Mouse (Mus musculus): ENCODE measurements around the gene Ppm1h. TPM values are rescaled to one million over a fixed set of nuclear protein-coding genes. Genes with fewer than 3 reads are reported as not detected.

Gene Ppm1h
- polyA plus RNA-seq, 1 experiment from 2014 or later, result 11.8 TPM

GRCm38 (mm10) chr10:122681085-122681408 is 2.5 kb downstream of the Ppm1h start:
- H3K4me2 ChIP-seq (replicated peaks), result peak overlapping the region; percentile 95
- H3K9me3 ChIP-seq (replicated peaks), result no peaks in the 10 kb centered on the region
- H3K4me1 ChIP-seq, result peaks cover 18% of the 10 kb centered on the region
- 20% methylated on average over 4 of the region's 4 CpGs for WGBS
- H3K27me3 ChIP-seq, result peaks cover 6% of the 10 kb centered on the region; the same call in 1 of the 2 replicates
- ATAC-seq (ENCODE audit: low FRiP score), result no peak
- no peak overlapping the region for H3K4me3 ChIP-seq
- H3K9ac ChIP-seq, result no peak overlapping the region
- H3K27ac ChIP-seq, result no peak overlapping the region
- H3K36me3 ChIP-seq, result no peaks in the 10 kb centered on the region

DNA sequence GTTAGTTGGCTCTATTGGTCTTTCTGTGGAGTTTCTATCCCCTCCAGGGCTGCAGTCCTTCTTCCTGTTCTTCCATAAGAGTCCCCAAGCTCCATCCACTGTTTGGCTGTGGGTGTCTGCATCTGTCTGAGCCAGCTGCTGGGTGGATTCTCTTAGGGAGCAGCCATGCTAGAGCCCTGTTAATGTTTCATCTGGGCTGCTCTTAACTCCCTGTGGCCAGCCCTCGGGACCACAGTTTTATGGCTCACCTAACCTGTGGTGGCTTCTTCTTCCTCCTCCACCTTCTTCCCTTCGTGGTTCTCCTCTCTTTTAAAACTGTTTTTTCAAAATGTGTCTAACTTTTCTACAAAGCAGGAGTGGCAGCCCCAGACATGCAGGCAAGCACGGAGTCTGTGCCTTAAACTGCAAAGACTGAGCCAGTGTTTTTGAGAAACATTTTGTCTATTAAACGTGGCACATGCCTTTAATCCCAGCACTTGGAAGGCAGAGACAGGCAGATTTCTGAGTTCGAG is 5.3 kb downstream of the Ppm1h start:
- H3K4me3 ChIP-seq, result no peak overlapping the region
- H3K36me3 ChIP-seq, result no peaks in the 10 kb centered on the region
- H3K4me2 ChIP-seq (replicated peaks), result no peak overlapping the region
- peaks cover 3% of the 10 kb centered on the region; the same call in 1 of the 2 replicates for H3K27me3 ChIP-seq
- WGBS, result 81% methylated on average over 5 of the region's 5 CpGs
- H3K9me3 ChIP-seq (replicated peaks), result no peaks in the 10 kb centered on the region
- peaks cover 18% of the 10 kb centered on the region for H3K4me1 ChIP-seq
- no peak for ATAC-seq (ENCODE audit: low FRiP score)
- H3K9ac ChIP-seq, result no peak overlapping the region
- no peak overlapping the region for H3K27ac ChIP-seq

DNA sequence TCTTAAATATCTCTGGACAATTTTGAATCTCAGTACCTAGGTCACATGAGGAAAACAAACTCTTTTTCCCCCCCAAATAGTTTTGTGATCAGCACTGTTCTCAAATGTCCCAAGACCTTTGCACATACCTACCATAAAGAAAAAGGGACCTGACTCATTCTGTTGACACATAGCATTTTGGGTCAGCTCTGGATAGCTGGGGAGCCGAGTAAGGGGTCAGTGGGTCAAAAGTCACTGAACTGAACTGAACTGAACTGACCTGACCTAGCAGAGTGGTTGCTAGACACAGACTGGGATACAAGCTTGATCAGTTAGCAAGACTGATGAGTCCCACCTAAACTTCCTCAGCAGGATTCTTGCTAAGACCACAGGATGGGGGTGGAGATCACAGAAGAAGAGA is 6.7 kb downstream of the Ppm1h start:
- no peak for ATAC-seq (ENCODE audit: low FRiP score)
- H3K9ac ChIP-seq, result no peak overlapping the region
- no peaks in the 10 kb centered on the region for H3K36me3 ChIP-seq
- peaks cover 3% of the 10 kb centered on the region; the same call in 1 of the 2 replicates for H3K27me3 ChIP-seq
- WGBS, result 39% methylated on average over 1 of the region's 1 CpGs
- no peak overlapping the region for H3K4me2 ChIP-seq (replicated peaks)
- H3K4me1 ChIP-seq, result peaks cover 11% of the 10 kb centered on the region
- H3K4me3 ChIP-seq, result no peak overlapping the region
- H3K27ac ChIP-seq, result no peak overlapping the region
- no peaks in the 10 kb centered on the region for H3K9me3 ChIP-seq (replicated peaks)

- no peak for ATAC-seq (ENCODE audit: low FRiP score)
- Histone ChIP-seq H3K4me2 (replicated peaks) (no peak overlapping the region), H3K4me1 (peaks cover 6% of the 10 kb centered on the region), H3K36me3 (no peaks in the 10 kb centered on the region), H3K9ac (no peak overlapping the region), H3K27me3 (peaks cover 3% of the 10 kb centered on the region; the same call in 1 of the 2 replicates), H3K4me3 (no peak overlapping the region), H3K9me3 (replicated peaks) (no peaks in the 10 kb centered on the region), H3K27ac (no peak overlapping the region)
- WGBS, result 88% methylated on average over 19 of the region's 19 CpGs
These were observed 7.4 kb downstream of the Ppm1h start for GRCm38 (mm10) chr10:122685836-122686531.

GRCm38 (mm10) chr10:122690698-122691097 is 12.1 kb downstream of the Ppm1h start:
- Histone ChIP-seq H3K27ac (no peak overlapping the region), H3K27me3 (no peaks in the 10 kb centered on the region), H3K9me3 (replicated peaks) (no peaks in the 10 kb centered on the region), H3K4me2 (replicated peaks) (no peak overlapping the region), H3K36me3 (no peaks in the 10 kb centered on the region), H3K4me3 (no peak overlapping the region), H3K9ac (no peak overlapping the region), H3K4me1 (peaks cover 9% of the 10 kb centered on the region; the same call in 1 of the 2 replicates)
- WGBS, result 77% methylated on average over 6 of the region's 6 CpGs
- no peak for ATAC-seq (ENCODE audit: low FRiP score)

DNA sequence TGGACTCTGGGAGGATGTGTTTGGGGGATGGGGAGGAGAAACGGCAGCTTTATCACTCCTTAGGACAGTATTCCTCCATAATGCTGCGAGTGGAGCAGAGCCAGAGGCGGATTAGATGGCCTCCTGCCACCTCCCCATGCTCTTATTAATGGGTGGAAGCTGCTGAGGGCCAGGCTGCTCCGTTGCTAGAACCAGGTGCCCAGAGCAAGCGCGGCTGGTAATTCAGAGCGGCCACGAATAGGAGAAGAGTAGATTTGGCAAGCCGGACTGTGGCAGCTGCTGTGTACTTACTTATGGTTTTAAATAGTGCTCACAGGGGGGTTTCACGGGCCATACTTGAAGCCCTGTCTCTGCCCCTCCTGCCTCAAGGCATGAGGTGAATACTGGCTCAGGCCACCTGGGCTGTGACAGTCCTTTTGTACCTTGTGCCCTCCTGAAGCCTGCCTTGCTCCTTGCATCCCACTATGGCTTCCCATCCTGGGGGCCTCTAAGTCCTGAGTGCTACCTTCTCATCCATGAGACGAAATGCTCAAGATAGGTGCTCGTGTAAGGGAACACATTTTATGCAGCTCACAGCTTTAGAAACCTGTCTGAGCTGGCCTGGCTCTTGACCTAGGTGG is 14.7 kb downstream of the Ppm1h start:
- 74% methylated on average over 12 of the region's 12 CpGs for WGBS
- no peak overlapping the region for H3K27ac ChIP-seq

DNA sequence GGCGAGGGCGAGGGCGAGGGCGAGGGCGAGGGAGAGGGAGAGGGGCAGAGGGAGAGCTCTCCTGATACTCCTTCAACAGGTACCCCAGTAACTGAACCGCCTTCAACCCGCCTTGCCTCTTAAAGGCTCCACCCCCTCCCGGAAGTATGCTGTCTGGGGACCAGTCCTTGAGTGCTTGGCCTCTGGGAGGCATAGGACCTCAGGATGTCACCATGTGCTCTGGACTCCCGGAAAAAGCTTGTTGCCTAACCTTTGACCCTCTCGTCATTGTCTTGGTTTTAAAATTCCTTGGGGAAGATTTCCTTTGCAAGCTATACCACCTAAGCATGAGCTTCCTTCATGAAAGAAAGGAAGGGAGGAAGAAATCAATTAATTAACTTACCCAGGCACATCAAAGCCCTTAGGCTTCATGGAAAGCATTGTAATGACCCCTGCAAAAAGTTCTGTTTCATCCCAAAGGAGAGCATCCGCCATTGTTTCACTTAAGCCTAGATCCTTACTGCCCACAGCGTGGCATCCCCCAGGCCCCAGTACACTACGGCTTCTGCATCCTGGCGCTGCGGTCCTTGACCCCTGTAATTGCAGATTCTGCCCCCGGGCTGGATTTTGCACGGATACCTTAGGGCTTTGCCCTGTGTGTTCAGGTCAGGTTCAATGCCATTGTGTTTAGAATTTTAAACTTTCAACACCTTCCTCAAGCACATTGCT is 15.5 kb downstream of the Ppm1h start:
- H3K4me2 ChIP-seq (replicated peaks), result no peak overlapping the region
- H3K36me3 ChIP-seq, result no peaks in the 10 kb centered on the region
- 57% methylated on average over 12 of the region's 17 CpGs for WGBS
- H3K9ac ChIP-seq, result no peak overlapping the region
- no peak for ATAC-seq (ENCODE audit: low FRiP score)
- peaks cover 9% of the 10 kb centered on the region; the same call in 1 of the 2 replicates for H3K4me1 ChIP-seq
- H3K9me3 ChIP-seq (replicated peaks), result no peaks in the 10 kb centered on the region
- no peaks in the 10 kb centered on the region for H3K27me3 ChIP-seq
- no peak overlapping the region for H3K4me3 ChIP-seq
- H3K27ac ChIP-seq, result peak overlapping the region; percentile 23; the same call in 1 of the 2 replicates

More for the DNA sequence above, 14.7 kb downstream of the Ppm1h start:
- Histone ChIP-seq H3K27me3 (no peaks in the 10 kb centered on the region), H3K4me2 (replicated peaks) (no peak overlapping the region), H3K36me3 (no peaks in the 10 kb centered on the region), H3K9me3 (replicated peaks) (no peaks in the 10 kb centered on the region), H3K9ac (no peak overlapping the region), H3K4me1 (peaks cover 9% of the 10 kb centered on the region; the same call in 1 of the 2 replicates), H3K4me3 (no peak overlapping the region)
- peak; percentile 48; the same call in 1 of the 2 replicates for ATAC-seq (ENCODE audit: low FRiP score)

DNA sequence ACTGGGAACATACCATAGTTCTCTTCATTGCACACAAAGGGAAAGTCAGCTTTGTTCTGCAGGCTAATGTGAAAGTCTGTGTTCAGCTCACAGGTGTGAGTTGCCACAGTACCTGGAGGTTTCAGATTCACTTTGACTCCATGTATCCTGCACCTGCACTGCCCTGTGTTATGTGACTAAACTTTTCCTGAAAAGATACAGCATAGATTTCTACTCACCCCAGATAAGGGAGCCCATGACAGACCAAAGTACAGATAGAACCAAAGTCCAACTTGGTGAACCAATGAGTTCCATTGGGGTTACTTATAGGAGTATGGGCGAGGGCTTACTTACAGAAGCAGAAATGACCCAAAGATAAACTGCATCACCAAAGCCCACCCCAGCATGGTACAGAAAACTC is 17.8 kb downstream of the Ppm1h start:
- Histone ChIP-seq H3K27ac (no peak overlapping the region), H3K9ac (no peak overlapping the region), H3K4me1 (peaks cover 9% of the 10 kb centered on the region; the same call in 1 of the 2 replicates), H3K4me2 (replicated peaks) (no peak overlapping the region), H3K9me3 (replicated peaks) (no peaks in the 10 kb centered on the region), H3K36me3 (no peaks in the 10 kb centered on the region), H3K4me3 (no peak overlapping the region), H3K27me3 (no peaks in the 10 kb centered on the region)
- WGBS, result 93% methylated on average over 1 of the region's 1 CpGs
- ATAC-seq (ENCODE audit: low FRiP score), result no peak

- Histone ChIP-seq H3K9ac (no peak overlapping the region), H3K27me3 (no peaks in the 10 kb centered on the region), H3K9me3 (replicated peaks) (no peaks in the 10 kb centered on the region), H3K36me3 (no peaks in the 10 kb centered on the region), H3K4me2 (replicated peaks) (no peak overlapping the region), H3K4me3 (no peak overlapping the region), H3K27ac (no peak overlapping the region), H3K4me1 (peaks cover 5% of the 10 kb centered on the region; the same call in 1 of the 2 replicates)
- ATAC-seq (ENCODE audit: low FRiP score), result no peak
- WGBS, result 90% methylated on average over 5 of the region's 5 CpGs
These were observed 19.8 kb downstream of the Ppm1h start for GRCm38 (mm10) chr10:122698347-122698746.

- no peak for ATAC-seq (ENCODE audit: low FRiP score)
- Histone ChIP-seq H3K4me2 (replicated peaks) (no peak overlapping the region), H3K27me3 (no peaks in the 10 kb centered on the region), H3K9me3 (replicated peaks) (no peaks in the 10 kb centered on the region), H3K4me1 (no peaks in the 10 kb centered on the region; the same call in 1 of the 2 replicates), H3K36me3 (no peaks in the 10 kb centered on the region), H3K27ac (no peak overlapping the region), H3K4me3 (no peak overlapping the region), H3K9ac (no peak overlapping the region)
- WGBS, result 90% methylated on average over 5 of the region's 5 CpGs
These were observed 26.3 kb downstream of the Ppm1h start for GRCm38 (mm10) chr10:122704901-122705300.

- no peak overlapping the region for H3K27ac ChIP-seq
- peaks cover 3% of the 10 kb centered on the region; the same call in 1 of the 2 replicates for H3K4me1 ChIP-seq
- no peak overlapping the region for H3K9ac ChIP-seq
- WGBS, result 84% methylated on average over 6 of the region's 6 CpGs
- H3K9me3 ChIP-seq (replicated peaks), result no peaks in the 10 kb centered on the region
- H3K4me3 ChIP-seq, result no peak overlapping the region
- H3K36me3 ChIP-seq, result no peaks in the 10 kb centered on the region
- ATAC-seq (ENCODE audit: low FRiP score), result no peak
- no peak overlapping the region for H3K4me2 ChIP-seq (replicated peaks)
- no peaks in the 10 kb centered on the region for H3K27me3 ChIP-seq
These were observed 26.9 kb downstream of the Ppm1h start for GRCm38 (mm10) chr10:122705457-122705856.

- 65% methylated on average over 6 of the region's 6 CpGs for WGBS
These were observed 32.8 kb downstream of the Ppm1h start for GRCm38 (mm10) chr10:122711381-122711811.

More at GRCm38 (mm10) chr10:122711381-122711811, 32.8 kb downstream of the Ppm1h start:
- Histone ChIP-seq H3K4me1 (peaks cover 31% of the 10 kb centered on the region), H3K36me3 (no peaks in the 10 kb centered on the region), H3K4me2 (replicated peaks) (no peak overlapping the region), H3K9ac (no peak overlapping the region), H3K4me3 (no peak overlapping the region), H3K27ac (0 out of 2 replicates have a peak overlapping the region, but pooled peaks have one; percentile 30), H3K9me3 (replicated peaks) (no peaks in the 10 kb centered on the region), H3K27me3 (no peaks in the 10 kb centered on the region)
- ATAC-seq (ENCODE audit: low FRiP score), result no peak; the same call in 1 of the 2 replicates

Data from hindbrain, embryonic 12.5 days (tissue).